Mouse (Mus musculus) embryonic fibroblast, embryonic 13.5 days (primary cell): ENCODE data around the gene Opa3.

Experiments
- CTCF ChIP-seq: IDR thresholded peaks from 2 replicates; pipeline ENCODE4 v1.5.1; 2011; ENCODE audit warnings: mild to moderate bottlenecking, control low read depth, low read length, moderate library complexity, borderline replicate concordance; ENCODE audit not compliant: insufficient read depth
- POLR2A ChIP-seq: IDR thresholded peaks from 2 replicates; pipeline ENCODE4 v1.6.1; 2011; ENCODE audit warnings: low read depth, mild to moderate bottlenecking, control low read depth, low read length, moderate library complexity

GRCm38 (mm10) chr7:19282791-19283405, 54.8 kb downstream of the Opa3 start:
- no peak for TF ChIP-seq CTCF
- TF ChIP-seq POLR2A = no peak
